Mouse (Mus musculus) lung, adult 2 months (tissue): ENCODE results near the gene Scyl1.
A peak's percentile ranks its signal among the peaks of the same experiment; 100 is the strongest.

Experiments used
- CTCF ChIP-seq: fragments of 200-500 bp; IDR thresholded peaks from 2 replicates; pipeline ENCODE4 v1.5.1; 2011; ENCODE audit warnings: mild to moderate bottlenecking, low read length, control low read depth; ENCODE audit not compliant: insufficient read depth
- POLR2A ChIP-seq: fragments of 200-500 bp; IDR thresholded peaks from 2 replicates; pipeline ENCODE4 v1.6.1; 2011; ENCODE audit warnings: low read depth, mild to moderate bottlenecking, control low read depth, low read length, borderline replicate concordance; ENCODE audit errors: extremely low read depth

- TF ChIP-seq CTCF (no peak), POLR2A (0 out of 2 replicates have a peak, but pooled peaks have one; percentile 15)
Measured at GRCm38 (mm10) chr19:5740320-5741317, 30.6 kb downstream of the Scyl1 start, which contains the start of gene Ltbp3.
